Mouse (Mus musculus): Measurements from ENCODE around the gene Atp13a2.
A peak's percentile ranks its signal among the peaks of the same experiment; 100 is the strongest.

GRCm38 (mm10) chr4:141005983-141006382 lies 19.3 kb downstream of the Atp13a2 start:
- TF ChIP-seq CTCF (IDR thresholded peaks at IDR 0.05; ENCODE audit: low read depth), result peak; percentile 32; the same call in 1 of the 2 replicates
- TF ChIP-seq EP300 (IDR thresholded peaks at IDR 0.05; ENCODE audit: low read depth), result no peak
